Mouse (Mus musculus) forebrain, embryonic 14.5 days (tissue): Measurements from ENCODE around the gene Myg1. TPM values are rescaled to one million over a fixed set of nuclear protein-coding genes. Genes with fewer than 3 reads are reported as not detected.
A peak's percentile ranks its signal among the peaks of the same experiment; 100 is the strongest.

ENCODE experiments used
- ATAC-seq: fragments of 200-750 bp; cut with Nextera tagmentation; 2 replicates; pipeline ENCODE4 v1.8.0; 2017; ENCODE audit warnings: mild to moderate bottlenecking, moderate library complexity
- DNase-seq: peaks from one replicate; pipeline ENCODE4 v3.0.0-alpha.2; 2015; ENCODE audit warnings: low spot score
- H3K27ac ChIP-seq: fragments of 300-500 bp; sonication (generic); 2 replicates; pipeline ENCODE4 v1.5.1; 2014; ENCODE audit warnings: low read depth, mild to moderate bottlenecking, control low read depth, low read length, moderate library complexity
- H3K27me3 ChIP-seq: fragments of 300-500 bp; sonication (generic); replicated peaks from 2 replicates; pipeline ENCODE4 v1.6.1; 2014; ENCODE audit warnings: low read length, control low read depth, mixed read lengths; ENCODE audit not compliant: control insufficient read depth, insufficient read depth
- H3K36me3 ChIP-seq: fragments of 300-500 bp; sonication (generic); 2 replicates; pipeline ENCODE4 v1.6.1; 2014; ENCODE audit warnings: low read length, control low read depth; ENCODE audit not compliant: control insufficient read depth, insufficient read depth
- H3K4me1 ChIP-seq: fragments of 300-500 bp; sonication (generic); 2 replicates; pipeline ENCODE4 v1.6.1; 2014; ENCODE audit warnings: antibody characterized with exemption, low read length, control low read depth; ENCODE audit not compliant: control insufficient read depth, insufficient read depth
- H3K4me2 ChIP-seq: fragments of 300-500 bp; sonication (generic); 2 replicates; pipeline ENCODE4 v1.6.1; 2014; ENCODE audit warnings: mild to moderate bottlenecking, control low read depth, low read length
- H3K4me3 ChIP-seq: fragments of 300-500 bp; sonication (generic); 2 replicates; pipeline ENCODE4 v1.5.1; 2014; ENCODE audit warnings: low read depth, low read length, control low read depth
- H3K9ac ChIP-seq: fragments of 300-500 bp; sonication (generic); 2 replicates; pipeline ENCODE4 v1.6.1; 2014; ENCODE audit warnings: mild to moderate bottlenecking, low read length, control low read depth, moderate library complexity
- H3K9me3 ChIP-seq: fragments of 300-500 bp; sonication (generic); replicated peaks from 2 replicates; pipeline ENCODE4 v1.6.1; 2016; ENCODE audit warnings: low read length, control low read depth, mixed read lengths; ENCODE audit not compliant: control insufficient read depth
- WGBS: fragments of 180-500 bp; shearing (Covaris S2); extraction: QIAGEN DNeasy Blood & Tissue Kit; methylation state at CpG from one replicate; pipeline ENCODE4 v1.1.7; 2014; 5-methylcytosine and 5-hydroxymethylcytosine counted together
- polyA plus RNA-seq: library from polyadenylated mRNA; unstranded; fragments of >200 nt; fragmentation: Nextera tagmentation; extraction: Ambion mirVana; gene quantifications from 2 replicates; pipeline ENCODE4 v1.2.1, GENCODE M21; 2014

Gene Myg1
- polyA plus RNA-seq, 1 experiment from 2014 or later, result 108 TPM

- H3K4me1 ChIP-seq, result no peaks in the 10 kb centered on the region
- 0 out of 2 replicates have a peak overlapping the region, but pooled peaks have one; percentile 6 for H3K4me3 ChIP-seq
- WGBS, result 8% methylated on average over 7 of the region's 7 CpGs
- ATAC-seq (no peak), DNase-seq (no peak)
- no peaks in the 10 kb centered on the region for H3K9me3 ChIP-seq
- H3K36me3 ChIP-seq, result no peaks in the 10 kb centered on the region
- peaks cover 9% of the 10 kb centered on the region; the same call in 1 of the 2 replicates for H3K27me3 ChIP-seq
- H3K9ac ChIP-seq, result peak overlapping the region; percentile 40; the same call in 1 of the 2 replicates
- H3K4me2 ChIP-seq, result peak overlapping the region; percentile 42
- no peak overlapping the region for H3K27ac ChIP-seq
Measured at GRCm38 (mm10) chr15:102366238-102366637, 34.7 kb downstream of the Myg1 start.

GRCm38 (mm10) chr15:102366733-102367344, 35.3 kb downstream of the Myg1 start, which contains the start of gene Sp7:
Gene Sp7 (minus strand): TSS chr15:102367182.
- no peak within 1 kb of the TSS for H3K27ac ChIP-seq
- H3K4me2 ChIP-seq, result peak within 1 kb of the TSS; percentile 42
- WGBS, result 8% methylated on average over 15 of the region's 15 CpGs
- no peaks in the 10 kb centered on the region for H3K36me3 ChIP-seq
- H3K4me1 ChIP-seq, result no peaks in the 10 kb centered on the region
- ATAC-seq (no peak), DNase-seq (peak; percentile 46)
- H3K9me3 ChIP-seq, result no peaks in the 10 kb centered on the region
- H3K27me3 ChIP-seq, result peaks cover 9% of the 10 kb centered on the region; the same call in 1 of the 2 replicates
- H3K4me3 ChIP-seq, result 0 out of 2 replicates have a peak within 1 kb of the TSS, but pooled peaks have one; percentile 6
- H3K9ac ChIP-seq, result peak within 1 kb of the TSS; percentile 40; the same call in 1 of the 2 replicates

- no peak overlapping the region for H3K27ac ChIP-seq
- 11% methylated on average over 13 of the region's 13 CpGs for whole genome bisulfite sequencing
- no peaks in the 10 kb centered on the region for H3K36me3 ChIP-seq
- peaks cover 9% of the 10 kb centered on the region; the same call in 1 of the 2 replicates for H3K27me3 ChIP-seq
- H3K4me1 ChIP-seq, result no peaks in the 10 kb centered on the region
- H3K9me3 ChIP-seq, result no peaks in the 10 kb centered on the region
- no peak overlapping the region for H3K4me3 ChIP-seq
- no peak for DNase-seq
- no peak overlapping the region for H3K4me2 ChIP-seq
- H3K9ac ChIP-seq, result no peak overlapping the region
- ATAC-seq, result no peak
Measured at GRCm38 (mm10) chr15:102369972-102370371, 38.5 kb downstream of the Myg1 start.

GRCm38 (mm10) chr15:102370727-102371126, 39.2 kb downstream of the Myg1 start:
- H3K36me3 ChIP-seq, result no peaks in the 10 kb centered on the region
- no peak overlapping the region for H3K4me3 ChIP-seq
- 0 out of 2 replicates have a peak overlapping the region, but pooled peaks have one; percentile 21 for H3K9ac ChIP-seq
- no peaks in the 10 kb centered on the region for H3K4me1 ChIP-seq
- DNase-seq, result no peak
- no peak overlapping the region for H3K4me2 ChIP-seq
- no peak overlapping the region for H3K27ac ChIP-seq
- WGBS, result 13% methylated on average over 10 of the region's 10 CpGs
- no peaks in the 10 kb centered on the region for H3K9me3 ChIP-seq
- peaks cover 8% of the 10 kb centered on the region; the same call in 1 of the 2 replicates for H3K27me3 ChIP-seq
- ATAC-seq, result no peak

- no peaks in the 10 kb centered on the region; the same call in 1 of the 2 replicates for H3K27me3 ChIP-seq
- peak overlapping the region; percentile 72 for H3K9ac ChIP-seq
- H3K4me3 ChIP-seq, result peak overlapping the region; percentile 54
- no peaks in the 10 kb centered on the region for H3K9me3 ChIP-seq
- H3K27ac ChIP-seq, result no peak overlapping the region
- H3K4me1 ChIP-seq, result peaks cover 7% of the 10 kb centered on the region
- WGBS, result 0% methylated on average over 40 of the region's 43 CpGs
- H3K36me3 ChIP-seq, result no peaks in the 10 kb centered on the region
- DNase-seq (peak; percentile 55), ATAC-seq (peak; percentile 81)
- H3K4me2 ChIP-seq, result peak overlapping the region; percentile 96
Measured at GRCm38 (mm10) chr15:102376453-102377162, 45.1 kb downstream of the Myg1 start.

GRCm38 (mm10) chr15:102377163-102377543, 45.6 kb downstream of the Myg1 start:
- peak; percentile 78 for DNase-seq
- Histone ChIP-seq H3K4me3 (peak overlapping the region; percentile 54), H3K27ac (no peak overlapping the region), H3K27me3 (no peaks in the 10 kb centered on the region; the same call in 1 of the 2 replicates), H3K9me3 (no peaks in the 10 kb centered on the region), H3K4me2 (peak overlapping the region; percentile 96), H3K4me1 (peaks cover 7% of the 10 kb centered on the region), H3K36me3 (no peaks in the 10 kb centered on the region), H3K9ac (peak overlapping the region; percentile 72)
- peak; percentile 59 for ATAC-seq
- 0% methylated on average over 7 of the region's 7 CpGs for WGBS

- 9% methylated on average over 10 of the region's 10 CpGs for WGBS
- Histone ChIP-seq H3K36me3 (no peaks in the 10 kb centered on the region), H3K4me2 (no peak overlapping the region; the same call in 1 of the 2 replicates), H3K4me3 (no peak overlapping the region), H3K27ac (no peak overlapping the region), H3K4me1 (peaks cover 7% of the 10 kb centered on the region), H3K9me3 (no peaks in the 10 kb centered on the region), H3K9ac (0 out of 2 replicates have a peak overlapping the region, but pooled peaks have one; percentile 10), H3K27me3 (no peaks in the 10 kb centered on the region; the same call in 1 of the 2 replicates)
- no peak for DNase-seq
- ATAC-seq, result no peak
Measured at GRCm38 (mm10) chr15:102377810-102378262, 46.3 kb downstream of the Myg1 start.

GRCm38 (mm10) chr15:102381575-102381974, 50.1 kb downstream of the Myg1 start:
- Histone ChIP-seq H3K4me3 (no peak overlapping the region), H3K4me1 (peaks cover 7% of the 10 kb centered on the region), H3K9ac (no peak overlapping the region), H3K9me3 (no peaks in the 10 kb centered on the region), H3K36me3 (no peaks in the 10 kb centered on the region), H3K27me3 (no peaks in the 10 kb centered on the region; the same call in 1 of the 2 replicates), H3K4me2 (no peak overlapping the region), H3K27ac (no peak overlapping the region)
- 1% methylated on average over 7 of the region's 7 CpGs for WGBS
- peak; percentile 79 for ATAC-seq
- DNase-seq, result peak; percentile 93
